Mouse (Mus musculus) embryonic facial prominence, embryonic 12.5 days (tissue): ENCODE measurements around the gene Serpinb6a. TPM values are rescaled to one million over a fixed set of nuclear protein-coding genes. Genes with fewer than 3 reads are reported as not detected.

Source experiments
- ATAC-seq: fragments of 200-750 bp; cut with Nextera tagmentation; 2 replicates; pipeline ENCODE4 v1.8.0; 2017; ENCODE audit not compliant: insufficient number of reproducible peaks, insufficient read depth, low FRiP score, low TSS enrichment
- H3K27ac ChIP-seq: fragments of 300-500 bp; sonication (generic); 2 replicates; pipeline ENCODE4 v1.5.1; 2016; ENCODE audit warnings: mild to moderate bottlenecking
- H3K27me3 ChIP-seq: fragments of 300-500 bp; sonication (generic); 2 replicates; pipeline ENCODE4 v1.6.1; 2016; ENCODE audit warnings: mild to moderate bottlenecking, moderate library complexity
- H3K36me3 ChIP-seq: fragments of 300-500 bp; sonication (generic); 2 replicates; pipeline ENCODE4 v1.6.1; 2016; ENCODE audit warnings: mild to moderate bottlenecking
- H3K4me1 ChIP-seq: fragments of 300-500 bp; sonication (generic); 2 replicates; pipeline ENCODE4 v1.6.1; 2016
- H3K4me2 ChIP-seq: fragments of 300-500 bp; sonication (generic); replicated peaks from 2 replicates; pipeline ENCODE4 v1.6.1; 2016; ENCODE audit warnings: mild to moderate bottlenecking, moderate library complexity
- H3K4me3 ChIP-seq: fragments of 300-500 bp; sonication (generic); 2 replicates; pipeline ENCODE4 v1.5.1; 2016; ENCODE audit warnings: mild to moderate bottlenecking
- H3K9ac ChIP-seq: fragments of 300-500 bp; sonication (generic); 2 replicates; pipeline ENCODE4 v1.6.1; 2016; ENCODE audit warnings: mild to moderate bottlenecking, moderate library complexity
- H3K9me3 ChIP-seq: fragments of 300-500 bp; sonication (generic); 2 replicates; pipeline ENCODE4 v1.6.1; 2016; ENCODE audit warnings: mild to moderate bottlenecking, moderate library complexity
- WGBS: fragments of 180-500 bp; shearing (Covaris S2); methylation state at CpG from one replicate; pipeline ENCODE4 v1.1.7; 2016; 5-methylcytosine and 5-hydroxymethylcytosine counted together
- polyA plus RNA-seq: library from polyadenylated mRNA; unstranded; fragments of >200 nt; fragmentation: Nextera tagmentation; extraction: Ambion mirVana; gene quantifications from 2 replicates; pipeline ENCODE4 v1.2.1, GENCODE M21; 2016

The Serpinb6a gene
- polyA plus RNA-seq, 1 experiment from 2014 or later = 61.2 TPM

GRCm38 (mm10) chr13:33894207-33894606 lies 108.4 kb downstream of the Serpinb6a start:
- H3K27ac ChIP-seq = no peak overlapping the region
- H3K4me3 ChIP-seq = no peak overlapping the region
- H3K27me3 ChIP-seq = no peaks in the 10 kb centered on the region
- no peak overlapping the region for H3K4me2 ChIP-seq
- no peaks in the 10 kb centered on the region for H3K4me1 ChIP-seq
- H3K9ac ChIP-seq = no peak overlapping the region
- 35% methylated on average over 2 of the region's 2 CpGs for WGBS
- ATAC-seq = no peak
- H3K9me3 ChIP-seq = no peaks in the 10 kb centered on the region
- no peaks in the 10 kb centered on the region for H3K36me3 ChIP-seq

Other genes starting within 250 kb of the Serpinb6a start
- gene Serpinb6e, start 159.4 kb downstream of the Serpinb6a start, polyA plus RNA-seq = not detected in 2 replicates
- gene Serpinb6c, start 97.1 kb downstream of the Serpinb6a start, polyA plus RNA-seq = 0.34 and 0.42 TPM in 2 replicates
- gene Nqo2, start 38.1 kb downstream of the Serpinb6a start, polyA plus RNA-seq = 15.5 and 15.8 TPM in 2 replicates
- 16.4 and 16.5 TPM in 2 replicates for gene Ripk1, start 431 bp downstream of the Serpinb6a start, polyA plus RNA-seq
- 40.2 and 43.9 TPM in 2 replicates for gene Bphl, start 34.8 kb upstream of the Serpinb6a start, polyA plus RNA-seq
- gene Tubb2a, start 75.2 kb upstream of the Serpinb6a start, polyA plus RNA-seq = 162 and 188 TPM in 2 replicates
- 66.5 and 77.7 TPM in 2 replicates for gene Tubb2b, start 127.7 kb upstream of the Serpinb6a start, polyA plus RNA-seq
- gene Psmg4, start 160.2 kb upstream of the Serpinb6a start, polyA plus RNA-seq = 111 TPM in 2 replicates